Mouse (Mus musculus) hindbrain, postnatal 0 days (tissue): Measurements from ENCODE around the gene Smco4. TPM values are rescaled to one million over a fixed set of nuclear protein-coding genes. Genes with fewer than 3 reads are reported as not detected.

Experiments
- ATAC-seq: fragments of 200-750 bp; cut with Nextera tagmentation; 2 replicates; pipeline ENCODE4 v1.8.0; 2017; ENCODE audit warnings: mild to moderate bottlenecking, moderate TSS enrichment, moderate library complexity
- DNase-seq: peaks from one replicate; pipeline ENCODE4 v3.0.0-alpha.2; 2015; ENCODE audit warnings: low spot score
- H3K27ac ChIP-seq: fragments of 300-500 bp; sonication (generic); 2 replicates; pipeline ENCODE4 v1.5.1; 2014; ENCODE audit warnings: mild to moderate bottlenecking
- H3K27me3 ChIP-seq: fragments of 300-500 bp; sonication (generic); 2 replicates; pipeline ENCODE4 v1.6.1; 2014; ENCODE audit warnings: low read length, mixed read lengths; ENCODE audit not compliant: insufficient read depth
- H3K36me3 ChIP-seq: fragments of 300-500 bp; sonication (generic); 2 replicates; pipeline ENCODE4 v1.6.1; 2014; ENCODE audit warnings: low read length, mixed read lengths; ENCODE audit not compliant: insufficient read depth
- H3K4me1 ChIP-seq: fragments of 300-500 bp; sonication (generic); 2 replicates; pipeline ENCODE4 v1.6.1; 2014; ENCODE audit warnings: antibody characterized with exemption, low read length, mixed read lengths; ENCODE audit not compliant: insufficient read depth
- H3K4me2 ChIP-seq: fragments of 300-500 bp; sonication (generic); 2 replicates; pipeline ENCODE4 v1.6.1; 2014; ENCODE audit warnings: low read depth, mild to moderate bottlenecking, low read length, moderate library complexity, mixed read lengths
- H3K4me3 ChIP-seq: fragments of 300-500 bp; sonication (generic); 2 replicates; pipeline ENCODE4 v1.5.1; 2014; ENCODE audit warnings: low read length
- H3K9ac ChIP-seq: fragments of 300-500 bp; sonication (generic); replicated peaks from 2 replicates; pipeline ENCODE4 v1.6.1; 2014; ENCODE audit warnings: mild to moderate bottlenecking, low read length, moderate library complexity, mixed read lengths
- H3K9me3 ChIP-seq: fragments of 300-500 bp; sonication (generic); 2 replicates; pipeline ENCODE4 v1.6.1; 2016; ENCODE audit warnings: low read length, mixed read lengths
- CTCF ChIP-seq: IDR thresholded peaks from 2 replicates; pipeline ENCODE4 v1.5.1; 2016; ENCODE audit warnings: antibody characterized with exemption, control low read depth, low read depth
- WGBS: fragments of 180-500 bp; shearing (Covaris S2); extraction: QIAGEN DNeasy Blood & Tissue Kit; methylation state at CpG from one replicate; pipeline ENCODE4 v1.1.7; 2014; 5-methylcytosine and 5-hydroxymethylcytosine counted together
- polyA plus RNA-seq: library from polyadenylated mRNA; unstranded; fragments of >200 nt; fragmentation: Nextera tagmentation; extraction: Ambion mirVana; gene quantifications from 2 replicates; pipeline ENCODE4 v1.2.1, GENCODE M21; 2015
- total RNA-seq: library from RNA; depleted of rRNA; stranded (reverse); fragments of >200 nt; gene quantifications from 2 replicates; pipeline ENCODE4 v1.2.3, GENCODE M21; 2014

The Smco4 gene
- total and polyA plus RNA-seq, 2 experiments from 2014 or later, result 0.60 to 6.1 TPM

GRCm38 (mm10) chr9:15527846-15528245 lies 34.6 kb downstream of the Smco4 start:
- Histone ChIP-seq H3K4me3 (no peak overlapping the region), H3K27ac (no peak overlapping the region), H3K4me1 (0 out of 2 replicates have a peak, but pooled peaks cover 11% of the 10 kb centered on the region), H3K36me3 (no peaks in the 10 kb centered on the region), H3K9me3 (no peaks in the 10 kb centered on the region), H3K9ac (no peak overlapping the region), H3K4me2 (no peak overlapping the region), H3K27me3 (no peaks in the 10 kb centered on the region)
- DNase-seq (no peak), ATAC-seq (no peak)
- no peak for TF ChIP-seq CTCF
- 49% methylated on average over 6 of the region's 6 CpGs for WGBS

GRCm38 (mm10) chr9:15528368-15528767 lies 35.1 kb downstream of the Smco4 start:
- ATAC-seq, result no peak
- H3K9ac ChIP-seq, result no peak overlapping the region
- 0 out of 2 replicates have a peak, but pooled peaks cover 5% of the 10 kb centered on the region for H3K4me1 ChIP-seq
- no peak for TF ChIP-seq CTCF
- no peaks in the 10 kb centered on the region for H3K9me3 ChIP-seq
- H3K27me3 ChIP-seq, result no peaks in the 10 kb centered on the region
- DNase-seq, result no peak
- no peak overlapping the region for H3K4me3 ChIP-seq
- no peaks in the 10 kb centered on the region for H3K36me3 ChIP-seq
- H3K27ac ChIP-seq, result no peak overlapping the region
- 85% methylated on average over 7 of the region's 7 CpGs for WGBS
- no peak overlapping the region for H3K4me2 ChIP-seq

DNA sequence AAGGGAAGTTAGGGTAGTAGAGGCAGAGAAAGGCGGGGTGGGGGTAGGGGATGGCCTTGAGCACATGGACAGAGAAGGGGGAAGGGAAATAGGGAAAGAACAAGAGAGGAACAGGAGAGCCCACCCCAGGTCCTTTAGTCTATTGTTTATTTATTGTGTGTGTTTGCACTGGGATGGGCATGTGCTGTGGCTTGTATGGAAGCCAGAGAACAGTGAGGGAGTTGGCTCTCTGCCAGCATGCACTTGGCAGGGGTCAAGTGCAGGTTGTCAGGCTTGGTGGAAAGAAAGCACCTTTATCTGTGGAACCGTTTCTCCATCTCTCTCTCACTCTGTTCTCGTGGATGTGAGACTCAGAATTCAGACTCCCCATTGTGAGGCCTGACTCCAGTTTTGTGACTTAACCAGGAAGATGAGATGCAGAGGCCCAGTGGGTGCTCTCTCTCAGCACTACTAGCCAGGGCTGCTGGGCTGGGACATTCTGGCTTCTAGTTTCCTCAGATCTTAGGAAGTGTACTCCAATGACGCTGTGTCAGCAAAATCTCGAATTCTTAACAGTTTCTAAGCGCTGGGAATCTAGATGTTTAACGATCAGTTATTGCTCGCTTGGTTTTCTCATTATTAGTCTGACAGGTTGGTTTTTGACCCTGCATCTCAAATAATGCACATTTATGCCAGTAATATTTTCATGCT lies 36.2 kb downstream of the Smco4 start:
- Histone ChIP-seq H3K4me1 (0 out of 2 replicates have a peak, but pooled peaks cover 11% of the 10 kb centered on the region), H3K27me3 (no peaks in the 10 kb centered on the region), H3K36me3 (no peaks in the 10 kb centered on the region), H3K9ac (no peak overlapping the region), H3K4me2 (no peak overlapping the region), H3K9me3 (no peaks in the 10 kb centered on the region), H3K4me3 (no peak overlapping the region), H3K27ac (no peak overlapping the region)
- no peak for TF ChIP-seq CTCF
- peak; percentile 49 for DNase-seq
- ATAC-seq, result no peak
- 43% methylated on average over 8 of the region's 8 CpGs for WGBS

- no peak overlapping the region for H3K9ac ChIP-seq
- TF ChIP-seq CTCF, result no peak
- no peak overlapping the region for H3K4me3 ChIP-seq
- ATAC-seq (no peak), DNase-seq (no peak)
- no peaks in the 10 kb centered on the region for H3K36me3 ChIP-seq
- H3K4me2 ChIP-seq, result no peak overlapping the region
- H3K4me1 ChIP-seq, result 0 out of 2 replicates have a peak, but pooled peaks cover 11% of the 10 kb centered on the region
- H3K27me3 ChIP-seq, result no peaks in the 10 kb centered on the region
- H3K27ac ChIP-seq, result no peak overlapping the region
- no peaks in the 10 kb centered on the region for H3K9me3 ChIP-seq
- WGBS, result 94% methylated on average over 2 of the region's 2 CpGs
Measured at GRCm38 (mm10) chr9:15529965-15530320, 36.7 kb downstream of the Smco4 start.

DNA sequence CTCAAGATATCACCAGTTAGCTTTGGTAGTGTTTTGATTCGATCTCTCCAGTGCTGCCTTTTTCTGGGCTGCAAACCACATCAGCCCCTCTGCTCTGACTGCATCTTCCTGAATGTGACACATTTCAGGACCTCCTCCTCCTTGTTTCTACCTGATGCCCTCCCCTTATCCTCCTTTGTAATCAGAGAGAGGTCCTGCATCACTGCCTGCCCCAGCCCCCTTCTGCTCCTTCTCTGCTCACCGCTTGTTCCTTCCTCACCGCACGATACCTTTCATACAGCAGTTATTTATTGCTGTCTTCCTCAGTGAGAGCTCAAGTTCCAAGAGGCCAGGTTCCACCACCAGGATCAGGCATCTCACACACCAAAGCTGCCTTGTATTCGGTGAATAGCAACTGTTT lies 38.0 kb downstream of the Smco4 start:
- H3K27me3 ChIP-seq, result no peaks in the 10 kb centered on the region
- no peak overlapping the region for H3K27ac ChIP-seq
- 0 out of 2 replicates have a peak, but pooled peaks cover 5% of the 10 kb centered on the region for H3K4me1 ChIP-seq
- ATAC-seq (no peak), DNase-seq (no peak)
- H3K9me3 ChIP-seq, result no peaks in the 10 kb centered on the region
- no peak overlapping the region for H3K9ac ChIP-seq
- WGBS, result 86% methylated on average over 5 of the region's 5 CpGs
- H3K36me3 ChIP-seq, result no peaks in the 10 kb centered on the region
- H3K4me3 ChIP-seq, result no peak overlapping the region
- H3K4me2 ChIP-seq, result no peak overlapping the region
- TF ChIP-seq CTCF, result no peak

- Histone ChIP-seq H3K4me1 (0 out of 2 replicates have a peak, but pooled peaks cover 5% of the 10 kb centered on the region), H3K9me3 (no peaks in the 10 kb centered on the region), H3K4me3 (no peak overlapping the region), H3K9ac (no peak overlapping the region), H3K27me3 (no peaks in the 10 kb centered on the region), H3K36me3 (no peaks in the 10 kb centered on the region), H3K27ac (no peak overlapping the region), H3K4me2 (no peak overlapping the region)
- ATAC-seq (no peak), DNase-seq (no peak)
- WGBS, result 66% methylated on average over 11 of the region's 11 CpGs
- TF ChIP-seq CTCF, result no peak
Measured at GRCm38 (mm10) chr9:15533336-15534070, 40.3 kb downstream of the Smco4 start.

- 84% methylated on average over 2 of the region's 2 CpGs for WGBS
- no peak for DNase-seq
- Histone ChIP-seq H3K4me3 (no peak overlapping the region), H3K4me2 (no peak overlapping the region), H3K9ac (no peak overlapping the region), H3K9me3 (no peaks in the 10 kb centered on the region), H3K4me1 (0 out of 2 replicates have a peak, but pooled peaks cover 5% of the 10 kb centered on the region), H3K36me3 (no peaks in the 10 kb centered on the region), H3K27me3 (no peaks in the 10 kb centered on the region), H3K27ac (no peak overlapping the region)
- no peak for TF ChIP-seq CTCF
- no peak for ATAC-seq
Measured at GRCm38 (mm10) chr9:15534110-15534509, 40.9 kb downstream of the Smco4 start.
